Mouse (Mus musculus) hindbrain, embryonic 14.5 days (tissue): ENCODE measurements at regions not wholly inside any gene's neighbourhood (a gene's known extent, or its start where the extent isn't known, plus 50 kb on each side); places are given as distances from the start of the nearest gene placed in this dataset.

Experiments used
- ATAC-seq: fragments of 200-750 bp; cut with Nextera tagmentation; 2 replicates; pipeline ENCODE4 v1.8.0; 2017; ENCODE audit warnings: moderate number of reproducible peaks, mild to moderate bottlenecking, moderate TSS enrichment, moderate library complexity; ENCODE audit not compliant: low FRiP score
- DNase-seq: peaks from one replicate; pipeline ENCODE4 v3.0.0-alpha.2; 2015; ENCODE audit warnings: low spot score
- H3K27ac ChIP-seq: fragments of 300-500 bp; sonication (generic); 2 replicates; pipeline ENCODE4 v1.5.1; 2014; ENCODE audit warnings: mild to moderate bottlenecking, moderate library complexity
- H3K27me3 ChIP-seq: fragments of 300-500 bp; sonication (generic); 2 replicates; pipeline ENCODE4 v1.6.1; 2014; ENCODE audit warnings: mild to moderate bottlenecking, low read length, mixed read lengths; ENCODE audit not compliant: control insufficient read depth, insufficient read depth
- H3K36me3 ChIP-seq: fragments of 300-500 bp; sonication (generic); replicated peaks from 2 replicates; pipeline ENCODE4 v1.6.1; 2014; ENCODE audit not compliant: control insufficient read depth, insufficient read depth
- H3K4me1 ChIP-seq: fragments of 300-500 bp; sonication (generic); replicated peaks from 2 replicates; pipeline ENCODE4 v1.6.1; 2014; ENCODE audit warnings: antibody characterized with exemption, low read length, mixed read lengths; ENCODE audit not compliant: control insufficient read depth, insufficient read depth
- H3K4me2 ChIP-seq: fragments of 300-500 bp; sonication (generic); replicated peaks from 2 replicates; pipeline ENCODE4 v1.6.1; 2014; ENCODE audit warnings: mild to moderate bottlenecking, moderate library complexity
- H3K4me3 ChIP-seq: fragments of 300-500 bp; sonication (generic); replicated peaks from 2 replicates; pipeline ENCODE4 v1.5.1; 2014; ENCODE audit warnings: mild to moderate bottlenecking, low read length
- H3K9ac ChIP-seq: fragments of 300-500 bp; sonication (generic); 2 replicates; pipeline ENCODE4 v1.6.1; 2014
- H3K9me3 ChIP-seq: fragments of 300-500 bp; sonication (generic); 2 replicates; pipeline ENCODE4 v1.6.1; 2016; ENCODE audit warnings: low read length; ENCODE audit not compliant: control insufficient read depth
- WGBS: fragments of 180-500 bp; shearing (Covaris S2); extraction: QIAGEN DNeasy Blood & Tissue Kit; methylation state at CpG from one replicate; pipeline ENCODE4 v1.1.7; 2014; 5-methylcytosine and 5-hydroxymethylcytosine counted together

- DNase-seq (no peak), ATAC-seq (no peak)
- H3K27me3 ChIP-seq = no peaks in the 10 kb centered on the region
- H3K4me3 ChIP-seq = no peak overlapping the region
- no peaks in the 10 kb centered on the region for H3K4me1 ChIP-seq
- H3K27ac ChIP-seq = no peak overlapping the region
- no peaks in the 10 kb centered on the region for H3K36me3 ChIP-seq
- no peak overlapping the region for H3K9ac ChIP-seq
- H3K4me2 ChIP-seq = no peak overlapping the region
- H3K9me3 ChIP-seq = no peaks in the 10 kb centered on the region
- WGBS = 90% methylated on average over 8 of the region's 8 CpGs
These were observed 52.7 kb upstream of the Ezh2 start for GRCm38 (mm10) chr6:47647876-47648275.

- H3K36me3 ChIP-seq = no peaks in the 10 kb centered on the region
- H3K9ac ChIP-seq = no peak overlapping the region
- no peak overlapping the region for H3K27ac ChIP-seq
- H3K4me2 ChIP-seq = no peak overlapping the region
- no peaks in the 10 kb centered on the region for H3K9me3 ChIP-seq
- no peaks in the 10 kb centered on the region for H3K27me3 ChIP-seq
- no peaks in the 10 kb centered on the region for H3K4me1 ChIP-seq
- no peak for ATAC-seq
- whole genome bisulfite sequencing = 77% methylated on average over 14 of the region's 14 CpGs
- no peak for DNase-seq
- H3K4me3 ChIP-seq = no peak overlapping the region
These were observed 51.8 kb upstream of the Ezh2 start for GRCm38 (mm10) chr6:47646731-47647567.

- Histone ChIP-seq H3K4me2 (no peak overlapping the region), H3K27ac (no peak overlapping the region), H3K4me3 (no peak overlapping the region), H3K9ac (no peak overlapping the region), H3K27me3 (no peaks in the 10 kb centered on the region), H3K9me3 (no peaks in the 10 kb centered on the region), H3K36me3 (no peaks in the 10 kb centered on the region), H3K4me1 (no peaks in the 10 kb centered on the region)
- ATAC-seq (no peak), DNase-seq (no peak)
- WGBS = 74% methylated on average over 1 of the region's 1 CpGs
These were observed 50.9 kb upstream of the Ezh2 start for GRCm38 (mm10) chr6:47646022-47646421.
